Mouse (Mus musculus) G1E (cell line): ENCODE results near the gene Zfp398.

Source experiments
- CTCF ChIP-seq: IDR thresholded peaks from 2 replicates; pipeline ENCODE4 v1.5.1; 2012; ENCODE audit warnings: low read depth, low read length, inconsistent platforms, mixed read lengths
- GATA1 ChIP-seq: IDR thresholded peaks from 2 replicates; pipeline ENCODE4 v1.6.1; 2012; ENCODE audit warnings: borderline replicate concordance, low read length, inconsistent platforms, mixed read lengths
- GATA2 ChIP-seq: IDR thresholded peaks from 2 replicates; pipeline ENCODE4 v1.6.1; 2012; ENCODE audit warnings: low read depth, low read length, inconsistent platforms, borderline replicate concordance
- POLR2AphosphoS5 ChIP-seq: IDR thresholded peaks from 2 replicates; pipeline ENCODE4 v1.6.1; 2012; ENCODE audit warnings: low read depth, low read length, inconsistent platforms; ENCODE audit not compliant: insufficient replicate concordance
- TAL1 ChIP-seq: conservative IDR thresholded peaks from 2 replicates; pipeline ENCODE4 v1.6.1; 2012; ENCODE audit warnings: low read depth, low read length, inconsistent platforms, mixed read lengths

- TF ChIP-seq CTCF, result no peak
- no peak for TF ChIP-seq GATA1
- no peak for TF ChIP-seq TAL1
- no peak for TF ChIP-seq POLR2AphosphoS5
- TF ChIP-seq GATA2, result no peak
Observed at GRCm38 (mm10) chr6:47911650-47912049, 76.2 kb downstream of the Zfp398 start.
